Mouse (Mus musculus): ENCODE measurements at regions not wholly inside any gene's neighbourhood (a gene's known extent, or its start where the extent isn't known, plus 50 kb on each side); places are given as distances from the start of the nearest gene placed in this dataset.
A peak's percentile ranks its signal among the peaks of the same experiment; 100 is the strongest.

DNA sequence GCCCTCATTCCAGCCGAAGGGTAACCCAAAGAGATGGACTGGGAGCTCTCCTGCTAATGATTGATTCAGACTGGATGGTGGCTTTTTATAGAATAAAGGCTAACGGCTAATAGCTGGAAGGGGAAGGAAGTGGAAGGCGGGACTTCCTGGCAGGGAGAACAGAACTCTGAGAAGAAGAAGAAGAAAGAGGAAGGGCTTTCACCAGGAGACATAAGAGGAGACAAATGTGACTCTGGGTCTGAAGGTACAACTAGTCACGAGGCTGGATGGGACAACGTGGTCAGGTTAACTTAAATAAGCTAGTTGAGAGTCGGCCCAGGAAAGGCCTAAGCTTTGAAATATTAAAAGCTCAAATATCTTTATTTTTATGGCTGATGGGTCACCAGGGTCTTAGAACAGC, 224.8 kb upstream of the Jarid2 start:
- DNase-seq (ENCODE audit: low spot score): no peak

DNA sequence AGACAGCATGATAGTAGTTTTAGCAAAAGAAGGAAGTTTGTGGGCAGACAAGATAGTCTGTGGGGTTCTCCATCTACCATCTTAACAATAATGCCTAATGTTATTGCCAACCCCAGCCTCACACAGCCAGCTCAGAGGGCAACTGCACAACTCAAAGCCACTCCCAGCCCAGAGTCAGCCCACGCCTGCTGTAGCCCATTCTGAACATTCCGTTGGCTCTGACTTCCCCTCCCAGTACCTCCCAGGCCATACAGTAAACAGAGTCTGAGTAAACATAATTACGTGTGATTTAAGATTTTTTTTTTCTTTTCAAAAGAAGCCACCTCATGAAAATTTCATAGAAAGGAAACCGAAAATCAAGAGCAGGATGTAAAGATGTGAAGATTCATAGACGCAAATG, 222.3 kb upstream of the Jarid2 start:
- DNase-seq (ENCODE audit: low spot score): no peak

DNA sequence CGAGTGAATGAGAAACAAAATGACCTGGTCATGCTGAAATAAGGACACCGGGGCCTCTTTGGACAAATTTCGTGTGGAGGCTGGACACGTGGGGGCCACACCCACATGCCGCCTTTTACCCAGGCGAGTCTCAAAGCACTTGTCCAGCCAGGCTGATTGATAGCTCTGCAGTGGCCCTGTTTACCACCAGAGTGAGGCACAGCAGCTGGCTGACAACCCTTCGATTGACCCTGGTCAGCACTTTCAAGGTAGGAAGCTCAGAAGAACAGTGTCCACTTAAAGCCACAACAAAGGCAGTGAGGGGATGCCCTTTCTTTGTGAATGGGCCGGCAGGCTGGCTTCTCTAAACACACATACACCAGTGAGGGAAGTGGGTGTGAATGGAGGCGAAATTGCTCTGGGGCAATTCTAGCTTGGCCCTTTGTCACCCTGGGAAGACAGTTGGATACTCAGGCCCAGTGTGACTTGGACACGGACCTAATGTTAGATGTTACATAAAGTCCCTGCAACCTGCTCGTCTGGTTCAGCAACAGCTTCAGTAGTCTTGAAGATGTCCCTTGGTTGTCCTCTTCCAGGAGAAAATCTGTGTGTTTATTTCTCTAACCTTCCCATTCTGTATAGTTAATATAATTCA, 219.6 kb upstream of the Jarid2 start:
- DNase-seq (ENCODE audit: low spot score): peak; percentile 27

DNA sequence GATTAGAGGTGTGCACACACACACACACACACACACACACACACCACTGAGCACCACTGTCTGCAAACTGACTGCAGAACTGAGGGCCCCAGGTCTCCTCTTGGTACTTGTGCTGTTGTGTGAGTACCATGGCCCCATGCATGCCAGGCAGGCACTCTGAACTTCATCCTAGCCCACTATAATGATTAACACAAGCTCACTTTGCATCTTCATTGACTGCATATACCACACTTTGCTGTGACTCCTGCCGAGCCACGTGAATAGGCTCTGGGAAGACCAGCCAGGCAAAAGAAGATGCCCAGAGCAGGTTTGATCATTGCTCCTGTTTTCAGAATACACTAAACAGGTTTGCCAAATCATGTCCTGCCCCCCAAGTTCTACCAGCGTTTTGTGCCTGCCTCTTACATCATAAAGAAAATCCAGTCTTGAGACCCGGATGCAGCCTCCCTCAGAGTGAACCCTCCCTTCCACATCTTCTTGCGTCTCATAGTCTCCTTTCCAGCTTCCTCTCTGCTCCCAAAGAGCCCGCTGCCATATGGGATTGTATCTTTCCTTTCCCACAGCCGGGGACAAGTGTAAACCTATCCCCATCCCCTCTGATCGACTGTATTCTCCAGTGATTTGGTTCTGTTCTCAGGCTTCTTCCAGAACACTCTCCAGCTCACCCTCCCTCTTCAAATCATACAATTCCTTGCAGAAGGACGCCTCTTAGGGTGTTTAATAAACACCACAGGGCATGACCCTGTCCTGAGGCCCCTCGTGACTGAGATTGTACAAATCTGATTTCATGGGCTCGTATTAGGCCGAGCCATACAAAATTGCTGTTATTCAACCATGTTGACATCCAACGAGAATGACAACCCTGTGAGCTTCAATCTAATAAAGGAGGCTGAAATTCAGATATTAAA, 215.6 kb upstream of the Jarid2 start:
- DNase-seq (ENCODE audit: low spot score): no peak

DNA sequence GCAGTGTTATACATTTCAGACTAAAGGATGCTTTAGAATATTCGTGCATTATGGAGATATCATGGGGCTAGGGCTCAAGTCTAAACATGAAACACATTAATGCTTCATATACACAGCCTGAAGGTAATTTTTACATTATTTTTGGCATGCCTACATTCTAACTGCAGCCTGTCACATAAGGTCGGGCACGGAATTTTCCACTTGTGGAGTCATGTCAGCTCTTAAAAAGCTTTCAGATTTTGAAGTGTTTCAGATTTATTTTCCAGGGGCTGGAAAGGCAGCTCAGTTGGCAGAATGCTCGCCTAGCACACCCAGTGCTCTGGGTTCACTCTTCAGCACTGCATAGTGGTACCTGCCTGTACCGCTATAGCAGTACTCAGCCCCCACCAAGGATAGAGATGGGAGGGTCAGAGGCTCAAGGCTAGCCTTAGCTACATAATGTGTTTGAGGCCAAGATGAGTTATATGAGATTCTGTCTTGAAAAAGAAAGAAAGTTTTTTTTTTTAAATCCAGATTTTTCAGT, 214.6 kb upstream of the Jarid2 start:
- DNase-seq (ENCODE audit: low spot score): no peak

DNA sequence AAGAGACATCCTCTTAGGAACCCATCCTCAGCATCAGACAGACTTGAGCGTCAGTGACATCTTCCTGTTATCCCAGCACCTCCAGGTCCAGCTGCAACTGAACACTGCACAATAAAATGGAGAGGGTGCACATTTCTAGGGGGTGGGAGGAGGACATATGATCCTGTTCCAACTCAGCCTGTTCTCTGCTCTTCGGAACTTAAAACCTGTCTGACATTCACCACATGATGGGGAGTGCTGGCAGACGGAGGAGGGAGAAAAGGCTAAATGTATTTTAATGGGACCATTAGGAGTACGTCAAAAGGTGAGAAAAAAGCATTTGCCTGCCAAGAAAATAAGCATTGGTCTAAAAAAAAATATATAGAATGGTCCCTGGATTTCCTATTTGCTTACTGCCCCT, 212.4 kb upstream of the Jarid2 start:
- no peak for DNase-seq (ENCODE audit: low spot score)

DNA sequence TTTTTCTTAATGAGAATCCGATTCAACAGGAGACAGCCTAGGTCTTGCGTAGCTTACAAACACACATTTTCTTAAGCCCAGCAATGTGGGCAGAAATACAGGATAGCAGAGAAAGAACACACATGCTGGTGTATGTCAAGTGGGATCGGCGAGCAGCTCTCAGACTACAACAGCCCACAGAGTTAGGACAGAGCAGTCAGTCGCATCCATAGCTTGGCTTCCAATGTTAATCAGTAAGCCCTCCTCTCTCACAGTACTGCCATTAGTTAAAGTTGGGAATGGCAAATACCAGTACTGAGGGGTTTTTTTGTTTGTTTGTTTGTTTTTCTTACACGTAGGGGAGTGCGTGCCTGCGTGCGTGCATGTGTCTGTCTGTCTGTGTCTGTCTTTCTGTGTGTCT, 212.0 kb upstream of the Jarid2 start:
- no peak for DNase-seq (ENCODE audit: low spot score)

DNA sequence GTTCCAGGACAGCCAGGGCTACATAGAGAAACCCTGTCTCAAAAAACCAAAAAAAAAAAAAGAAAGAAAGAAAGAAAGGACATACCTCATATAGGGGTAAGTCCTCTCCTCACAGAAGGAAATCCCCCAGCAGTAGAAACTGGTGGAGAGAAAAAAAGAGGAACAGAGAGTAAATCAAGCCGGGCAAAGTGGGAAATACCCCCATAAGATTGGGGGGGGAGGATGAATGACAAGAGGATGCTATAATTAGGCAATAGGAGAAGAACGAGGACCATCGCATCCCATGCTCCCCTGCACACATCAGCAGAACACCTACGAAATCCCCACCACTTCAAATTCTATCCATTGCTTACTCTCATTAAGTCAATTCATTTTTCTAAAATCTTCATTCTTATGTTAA, 211.1 kb upstream of the Jarid2 start:
- DNase-seq (ENCODE audit: low spot score): no peak

DNA sequence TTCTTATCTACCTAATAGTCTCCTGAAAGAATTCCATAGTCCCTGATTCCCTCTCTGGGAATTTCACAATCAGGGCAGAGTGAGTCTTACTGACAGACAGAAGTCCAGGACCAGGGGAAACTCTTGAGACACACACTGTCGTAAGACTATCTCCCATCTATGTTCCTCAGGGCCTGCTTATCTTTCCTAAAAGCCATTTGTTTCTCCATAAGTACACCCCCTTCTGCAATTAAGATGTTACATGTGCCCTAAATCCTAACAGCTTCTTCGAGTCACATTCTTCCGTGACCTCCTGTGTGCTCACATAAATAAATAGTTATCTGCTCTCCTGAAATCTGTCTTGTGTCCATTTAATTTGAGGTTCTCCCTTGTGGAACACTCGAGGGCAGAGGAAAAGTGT, 205.8 kb upstream of the Jarid2 start:
- DNase-seq (ENCODE audit: low spot score): no peak

DNA sequence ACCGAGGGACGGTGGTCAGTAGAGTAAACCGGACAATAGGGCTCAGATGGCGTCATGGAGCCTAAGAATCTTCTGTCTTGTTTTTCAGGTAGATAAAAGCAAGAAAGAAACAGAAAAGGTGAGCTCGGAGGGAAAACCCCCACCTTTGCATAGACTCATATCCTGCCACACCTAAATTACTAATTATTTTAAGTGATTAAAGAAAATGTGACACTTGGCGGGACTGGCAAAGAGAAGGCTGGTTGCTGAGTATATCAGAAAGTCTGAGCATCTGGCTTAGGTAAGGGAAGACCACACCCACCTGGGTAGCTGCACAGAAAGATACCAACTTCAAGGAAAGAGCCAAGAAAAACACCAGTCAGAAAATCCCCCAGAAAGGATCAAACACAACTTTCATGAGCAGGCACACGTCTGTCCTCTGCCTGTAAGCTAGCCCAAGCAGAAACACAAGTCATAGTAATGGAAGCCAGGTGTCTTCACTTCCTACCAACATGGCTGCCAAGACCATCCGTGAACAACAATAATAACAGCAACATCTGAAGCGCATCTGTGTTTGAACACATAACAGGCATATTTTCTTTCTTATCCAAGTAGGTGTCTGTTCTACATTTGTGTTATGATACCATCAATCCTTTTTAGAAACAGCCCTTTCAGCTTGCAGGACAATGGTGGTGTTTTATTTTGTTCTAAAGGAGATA, 198.3 kb upstream of the Jarid2 start:
- DNase-seq (ENCODE audit: low spot score): no peak

DNA sequence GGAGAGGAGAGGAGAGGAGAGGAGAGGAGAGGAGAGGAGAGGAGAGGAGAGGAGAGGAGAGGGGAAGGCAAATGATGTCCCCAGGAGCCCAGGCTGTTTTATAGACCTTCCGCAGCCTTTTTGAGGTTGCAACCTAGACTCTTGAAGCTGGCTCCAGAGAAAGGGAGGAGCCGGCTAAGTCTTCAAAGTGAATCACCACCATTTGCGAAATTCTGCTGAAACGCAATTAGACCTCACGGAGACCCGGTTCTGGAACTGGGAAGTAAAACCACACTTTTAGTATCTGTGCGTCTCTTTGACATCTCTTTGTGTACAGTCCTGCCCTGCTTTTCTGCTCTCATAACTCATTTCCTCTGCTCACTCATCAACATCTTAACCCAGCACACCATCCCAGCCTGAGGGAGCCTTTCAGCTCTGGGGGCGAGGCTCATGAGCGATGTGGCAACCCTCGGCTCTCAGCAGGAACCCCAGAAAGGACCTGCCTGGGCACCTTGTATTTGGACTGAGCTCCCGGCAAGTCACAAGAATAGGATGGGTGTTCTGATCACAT, 196.6 kb upstream of the Jarid2 start:
- DNase-seq (ENCODE audit: low spot score): no peak

DNA sequence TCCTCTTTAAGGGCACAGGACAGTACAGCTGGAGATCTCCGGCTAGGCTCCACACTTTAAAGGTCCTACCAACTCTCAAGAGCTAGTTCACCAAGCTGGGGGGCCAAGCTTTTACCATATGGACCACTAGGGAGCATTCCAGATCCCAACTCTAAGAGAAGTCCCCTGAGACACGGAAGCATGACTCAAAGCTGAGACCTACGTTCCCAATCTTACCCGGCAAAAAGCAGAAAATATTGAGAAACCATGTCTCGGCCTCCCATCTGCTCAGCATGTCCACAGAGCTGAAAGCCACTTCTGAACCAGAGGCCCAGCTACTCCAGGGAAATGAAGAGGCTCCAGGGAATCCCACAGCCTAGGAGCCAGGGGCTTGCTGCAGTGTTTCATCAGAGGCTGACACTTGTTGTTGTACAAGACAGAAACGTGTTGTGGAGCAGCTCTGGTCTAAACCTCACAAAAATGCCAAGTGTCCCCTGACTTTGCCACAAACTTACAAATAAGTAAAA, 194.6 kb upstream of the Jarid2 start:
- peak; percentile 39 for DNase-seq (ENCODE audit: low spot score)

DNA sequence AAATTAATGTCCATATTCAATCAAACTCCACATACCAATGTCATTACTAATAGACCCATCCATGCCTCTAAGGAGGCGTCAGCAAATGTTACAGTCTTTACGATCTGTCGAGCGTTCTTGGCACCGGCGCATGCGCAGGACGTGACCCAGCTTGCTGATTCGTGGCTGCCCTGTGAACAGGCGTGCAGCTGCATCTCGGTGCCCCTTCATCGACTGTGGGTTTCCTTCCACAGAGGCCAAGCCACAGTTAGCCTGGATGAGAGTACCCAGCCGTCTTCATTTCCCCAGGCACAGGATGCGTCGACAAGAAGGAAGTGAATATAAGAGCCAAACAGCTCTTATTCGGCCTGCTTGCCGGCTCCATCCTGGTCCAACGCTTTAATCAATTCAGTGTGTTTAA, 193.8 kb upstream of the Jarid2 start:
- no peak for DNase-seq (ENCODE audit: low spot score)

DNA sequence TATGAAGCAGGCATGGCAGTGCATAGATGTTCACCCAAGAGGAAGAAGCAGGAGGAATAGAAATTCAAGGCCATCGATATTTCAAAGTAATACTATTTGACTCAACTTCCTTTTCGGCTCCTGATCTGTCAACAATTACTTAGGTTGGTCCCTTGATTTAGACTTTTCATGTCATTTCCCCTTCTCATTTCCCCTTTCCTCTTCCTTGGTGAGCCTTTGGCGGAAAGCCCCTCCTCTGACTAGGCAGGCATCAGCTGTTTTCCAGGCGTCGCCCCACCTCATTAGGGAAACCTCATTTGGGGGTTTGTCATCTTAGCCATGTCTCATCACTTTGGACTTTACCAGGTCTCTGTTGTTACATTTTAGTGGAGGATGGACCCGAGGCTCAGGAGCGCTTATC, 191.0 kb upstream of the Jarid2 start:
- DNase-seq (ENCODE audit: low spot score): no peak

DNA sequence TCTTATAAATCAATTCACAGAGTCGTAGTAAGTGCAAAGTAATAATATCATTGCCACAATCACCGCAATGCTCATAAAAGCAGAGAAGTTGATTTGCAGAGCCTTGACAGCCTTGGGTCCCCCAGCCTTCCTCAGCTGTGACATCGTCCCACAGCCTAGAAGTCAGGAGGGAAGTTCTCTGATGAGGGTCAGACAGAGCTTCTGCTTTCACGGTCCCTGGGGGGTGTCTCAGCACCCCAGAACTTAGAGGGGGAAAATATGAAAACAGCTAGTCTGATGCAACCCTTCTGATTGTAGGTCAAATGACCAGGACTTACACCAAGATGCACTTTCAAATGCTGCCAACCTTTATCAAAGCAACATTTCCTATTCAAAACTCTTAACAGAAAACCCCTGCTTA, 188.9 kb upstream of the Jarid2 start:
- DNase-seq (ENCODE audit: low spot score): no peak

DNA sequence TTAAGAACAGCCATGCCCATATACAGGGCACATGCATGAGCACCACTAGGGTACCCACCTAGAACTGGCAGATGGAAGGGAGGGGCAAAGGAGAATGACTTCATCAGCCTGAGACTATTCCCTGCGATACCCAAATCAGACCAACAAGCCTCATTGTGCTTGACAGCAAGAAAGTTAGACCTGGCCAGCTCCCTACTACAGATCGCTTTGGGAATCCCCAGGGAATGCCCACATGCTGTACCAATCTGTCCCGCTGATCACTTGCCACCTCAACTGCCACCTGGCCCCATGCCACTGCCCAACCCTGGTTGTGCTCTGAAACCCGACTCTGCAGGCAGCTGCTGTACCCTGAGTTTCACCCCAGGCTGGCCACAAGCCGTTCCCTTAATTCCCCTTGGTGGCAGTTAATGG, 188.0 kb upstream of the Jarid2 start:
- DNase-seq (ENCODE audit: low spot score): peak; percentile 48

DNA sequence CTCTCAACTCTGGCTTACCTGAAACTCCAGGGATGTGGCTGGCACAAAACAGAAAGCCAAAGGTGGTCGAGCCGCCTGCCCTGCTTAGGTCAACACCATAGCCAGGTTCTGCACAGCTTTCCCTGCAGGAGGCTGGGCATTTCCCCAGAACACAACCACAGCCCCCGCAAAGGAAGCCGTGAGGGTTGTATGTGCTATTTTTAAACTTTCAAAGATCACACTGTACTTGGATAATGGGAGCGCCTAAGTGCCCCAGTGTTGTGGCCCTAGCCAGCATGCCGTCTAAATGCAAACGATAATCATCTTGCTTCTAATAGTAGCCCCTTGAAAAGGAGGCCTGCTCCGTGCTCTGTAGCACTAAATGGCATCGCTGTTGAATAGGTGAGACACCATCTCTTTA, 184.5 kb upstream of the Jarid2 start:
- DNase-seq (ENCODE audit: low spot score): no peak

DNA sequence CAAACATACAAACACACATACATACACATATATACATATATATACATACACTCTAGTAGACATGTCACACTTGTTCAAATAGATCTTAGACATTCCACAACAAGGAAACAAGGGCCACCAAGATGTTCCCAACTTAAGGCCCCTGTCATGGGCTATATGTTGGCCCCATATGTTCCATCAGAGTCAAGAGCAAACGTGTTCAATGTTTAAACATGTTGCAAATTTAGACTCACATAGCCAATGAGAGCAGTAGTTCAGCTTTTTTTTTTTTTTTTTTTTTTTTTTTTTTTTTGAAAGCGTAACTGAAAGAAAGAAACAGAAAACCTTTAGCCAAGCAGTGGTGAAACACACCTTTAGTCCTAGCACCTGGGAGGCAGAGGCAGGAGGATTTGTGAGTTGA, 183.0 kb upstream of the Jarid2 start:
- DNase-seq (ENCODE audit: low spot score): no peak

DNA sequence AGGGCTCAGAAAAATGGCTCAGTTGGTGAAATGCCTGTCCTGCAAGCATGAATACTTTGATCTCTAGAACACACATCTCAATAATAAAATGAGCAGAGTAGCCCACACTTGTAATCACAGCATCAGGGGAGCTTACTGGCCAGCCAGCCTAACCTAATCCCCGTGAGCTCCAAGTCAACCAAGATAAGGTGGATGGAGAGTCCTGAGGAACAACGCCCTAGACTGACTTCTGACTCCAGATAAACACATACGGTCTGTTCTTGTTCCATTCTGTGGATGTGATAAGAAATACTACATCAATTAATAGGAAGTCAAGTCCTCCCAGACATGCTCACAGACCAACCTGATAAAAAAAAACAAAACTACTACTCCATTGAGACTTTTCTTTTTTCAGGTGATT, 180.4 kb upstream of the Jarid2 start:
- DNase-seq (ENCODE audit: low spot score): no peak

DNA sequence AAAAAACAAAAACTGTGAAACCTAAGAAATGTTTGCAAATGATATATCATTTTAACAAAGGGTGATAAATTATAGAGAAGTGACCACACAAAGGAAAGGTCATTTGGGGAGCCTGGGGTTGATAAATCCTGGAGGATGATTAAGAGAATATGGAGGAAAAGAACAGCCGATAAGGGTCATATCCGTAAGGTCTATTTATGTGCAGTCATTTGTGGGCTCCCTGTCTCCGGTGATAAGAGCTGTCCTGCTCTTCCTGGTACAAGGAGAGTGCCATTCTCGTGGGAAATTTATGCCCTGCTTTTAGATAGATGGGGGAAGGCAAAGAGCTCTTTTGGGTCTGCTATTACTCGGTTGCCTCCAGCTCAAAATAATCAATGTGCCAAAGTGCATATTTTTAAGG, 175.9 kb upstream of the Jarid2 start:
- DNase-seq (ENCODE audit: low spot score): no peak

DNA sequence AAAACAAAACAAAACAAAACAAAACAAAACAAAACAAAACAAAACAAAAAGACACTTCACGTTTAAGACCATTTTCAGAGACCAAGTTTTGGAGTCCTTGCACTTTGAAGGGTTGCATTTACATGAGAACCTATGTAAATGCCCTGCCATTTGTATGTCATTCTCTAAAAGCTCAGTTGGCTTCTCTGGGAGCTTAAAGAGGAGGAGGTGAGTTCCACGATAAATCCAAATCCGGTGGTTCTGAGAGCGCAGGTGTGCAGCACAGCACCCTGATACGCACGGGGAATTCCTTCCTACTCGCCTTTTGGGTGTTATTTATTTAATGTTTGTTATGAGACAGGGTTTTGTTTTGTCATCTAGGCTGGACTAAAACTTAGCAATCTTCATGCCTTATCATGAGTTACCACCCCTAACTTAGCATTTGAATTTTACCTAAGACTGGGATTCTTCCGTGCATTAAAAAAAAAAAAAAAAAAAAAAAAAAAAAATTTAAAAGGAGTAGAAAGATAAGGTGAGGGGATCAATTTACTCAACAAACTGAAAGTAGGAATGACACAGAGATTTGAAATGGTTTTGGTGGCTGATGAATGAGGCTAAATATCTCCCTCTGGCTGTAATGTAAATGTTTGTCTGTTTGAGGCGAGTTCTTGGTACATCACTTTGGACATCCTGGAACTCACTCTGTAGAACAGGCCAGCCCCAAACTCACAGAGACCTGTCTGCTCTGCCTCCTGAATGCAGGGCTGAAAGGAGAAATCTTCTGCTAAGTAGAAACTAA, 174.4 kb upstream of the Jarid2 start:
- no peak for DNase-seq (ENCODE audit: low spot score)

DNA sequence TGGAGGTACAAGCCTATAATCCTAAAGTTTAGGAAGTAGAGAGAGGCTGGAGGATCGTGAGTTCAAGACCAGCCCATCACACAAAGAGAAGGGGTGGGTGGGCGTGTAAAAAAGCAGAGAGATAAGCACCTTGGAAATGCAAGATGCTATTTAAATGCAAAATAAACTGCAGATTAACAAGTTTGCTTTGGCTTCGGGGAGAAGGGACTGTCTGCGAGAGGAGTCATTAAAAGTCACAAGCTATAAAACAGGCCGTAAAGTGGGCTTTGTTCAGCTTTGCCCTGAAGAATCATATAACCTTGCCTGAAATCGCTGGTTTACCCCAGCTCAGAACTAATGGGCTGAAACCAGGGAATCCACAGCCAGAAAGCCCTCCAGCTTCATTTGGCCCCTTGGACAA, 173.3 kb upstream of the Jarid2 start:
- DNase-seq (ENCODE audit: low spot score): no peak
